Mouse (Mus musculus): Measurements from ENCODE around the gene Pde1b. TPM values are rescaled to one million over a fixed set of nuclear protein-coding genes. Genes with fewer than 3 reads are reported as not detected.
A peak's percentile ranks its signal among the peaks of the same experiment; 100 is the strongest.

Pde1b gene
- total and polyA plus RNA-seq, 3 experiments, result 0.99 to 2.8 (median 1.0) TPM

GRCm38 (mm10) chr15:103547983-103548382 lies 45.1 kb downstream of the Pde1b start:
- H3K27ac ChIP-seq, result no peak overlapping the region
- no peaks in the 10 kb centered on the region for H3K79me2 ChIP-seq (replicated peaks; ENCODE audit: control insufficient read depth, insufficient read depth, low read length)
- H3K4me3 ChIP-seq, result no peak overlapping the region
- no peak overlapping the region for H3K9ac ChIP-seq (ENCODE audit: low read depth, low read length)
- DNase-seq, result no peak
- intact Hi-C loops (cut with DNase I), result no loop called here
- no peaks in the 10 kb centered on the region for H3K4me1 ChIP-seq (ENCODE audit: control insufficient read depth, insufficient read depth, low read length)
- WGBS, result 77% methylated on average over 3 of the region's 3 CpGs
- TF ChIP-seq EP300 (IDR thresholded peaks at IDR 0.05; ENCODE audit: insufficient read depth, low read depth, low read length) (no peak), CTCF (IDR thresholded peaks at IDR 0.05) (peak; percentile 21; the same call in 1 of the 2 replicates), POLR2A (IDR thresholded peaks at IDR 0.05; ENCODE audit: insufficient read depth, low read depth, low read length) (no peak)
- no peaks in the 10 kb centered on the region for H3K36me3 ChIP-seq (ENCODE audit: control insufficient read depth, insufficient read depth, low read length)
- H3K27me3 ChIP-seq (ENCODE audit: control insufficient read depth, insufficient read depth, low read length), result no peaks in the 10 kb centered on the region

GRCm38 (mm10) chr15:103549475-103549874 lies 46.6 kb downstream of the Pde1b start:
- Histone ChIP-seq H3K4me1 (ENCODE audit: control insufficient read depth, insufficient read depth, low read length) (no peaks in the 10 kb centered on the region), H3K27me3 (ENCODE audit: control insufficient read depth, insufficient read depth, low read length) (no peaks in the 10 kb centered on the region), H3K79me2 (replicated peaks; ENCODE audit: control insufficient read depth, insufficient read depth, low read length) (no peaks in the 10 kb centered on the region), H3K9ac (ENCODE audit: low read depth, low read length) (no peak overlapping the region), H3K27ac (no peak overlapping the region), H3K36me3 (ENCODE audit: control insufficient read depth, insufficient read depth, low read length) (no peaks in the 10 kb centered on the region), H3K4me3 (no peak overlapping the region)
- DNase-seq, result no peak
- no peak for TF ChIP-seq CTCF (IDR thresholded peaks at IDR 0.05)
- no peak for TF ChIP-seq EP300 (IDR thresholded peaks at IDR 0.05; ENCODE audit: insufficient read depth, low read depth, low read length)
- no peak for TF ChIP-seq POLR2A (IDR thresholded peaks at IDR 0.05; ENCODE audit: insufficient read depth, low read depth, low read length)
- 78% methylated on average over 1 of the region's 1 CpGs for WGBS
- intact Hi-C loops (cut with DNase I), result no loop called here

GRCm38 (mm10) chr15:103551053-103551452 lies 48.2 kb downstream of the Pde1b start:
- H3K27ac ChIP-seq, result no peak overlapping the region
- 20% methylated on average over 1 of the region's 1 CpGs for WGBS
- no peaks in the 10 kb centered on the region for H3K79me2 ChIP-seq (replicated peaks; ENCODE audit: control insufficient read depth, insufficient read depth, low read length)
- no peak overlapping the region for H3K9ac ChIP-seq (ENCODE audit: low read depth, low read length)
- H3K4me1 ChIP-seq (ENCODE audit: control insufficient read depth, insufficient read depth, low read length), result no peaks in the 10 kb centered on the region
- no peak overlapping the region for H3K4me3 ChIP-seq
- H3K36me3 ChIP-seq (ENCODE audit: control insufficient read depth, insufficient read depth, low read length), result no peaks in the 10 kb centered on the region
- no peaks in the 10 kb centered on the region for H3K27me3 ChIP-seq (ENCODE audit: control insufficient read depth, insufficient read depth, low read length)
- no peak for TF ChIP-seq CTCF (IDR thresholded peaks at IDR 0.05)
- no peak for TF ChIP-seq POLR2A (IDR thresholded peaks at IDR 0.05; ENCODE audit: insufficient read depth, low read depth, low read length)
- no peak for TF ChIP-seq EP300 (IDR thresholded peaks at IDR 0.05; ENCODE audit: insufficient read depth, low read depth, low read length)
- no peak for DNase-seq
- intact Hi-C loops (cut with DNase I), result no loop called here

- intact Hi-C loops (cut with DNase I), result no loop called here
- Histone ChIP-seq H3K79me2 (replicated peaks; ENCODE audit: control insufficient read depth, insufficient read depth, low read length) (no peaks in the 10 kb centered on the region), H3K27ac (no peak overlapping the region), H3K4me3 (no peak overlapping the region), H3K36me3 (ENCODE audit: control insufficient read depth, insufficient read depth, low read length) (no peaks in the 10 kb centered on the region), H3K4me1 (ENCODE audit: control insufficient read depth, insufficient read depth, low read length) (no peaks in the 10 kb centered on the region), H3K9ac (ENCODE audit: low read depth, low read length) (no peak overlapping the region), H3K27me3 (ENCODE audit: control insufficient read depth, insufficient read depth, low read length) (no peaks in the 10 kb centered on the region)
- 52% methylated on average over 3 of the region's 3 CpGs for WGBS
- TF ChIP-seq CTCF (IDR thresholded peaks at IDR 0.05), result peak; percentile 77
- TF ChIP-seq EP300 (IDR thresholded peaks at IDR 0.05; ENCODE audit: insufficient read depth, low read depth, low read length), result no peak
- no peak for TF ChIP-seq POLR2A (IDR thresholded peaks at IDR 0.05; ENCODE audit: insufficient read depth, low read depth, low read length)
- DNase-seq, result no peak
Observed at GRCm38 (mm10) chr15:103552096-103552690, 49.4 kb downstream of the Pde1b start.

- Histone ChIP-seq H3K4me1 (ENCODE audit: control insufficient read depth, insufficient read depth, low read length) (no peaks in the 10 kb centered on the region), H3K9ac (ENCODE audit: low read depth, low read length) (no peak within 1 kb of the TSS), H3K4me3 (no peak within 1 kb of the TSS), H3K36me3 (ENCODE audit: control insufficient read depth, insufficient read depth, low read length) (no peaks in the 10 kb centered on the region), H3K27me3 (ENCODE audit: control insufficient read depth, insufficient read depth, low read length) (no peaks in the 10 kb centered on the region), H3K27ac (no peak within 1 kb of the TSS), H3K79me2 (replicated peaks; ENCODE audit: control insufficient read depth, insufficient read depth, low read length) (no peaks in the 10 kb centered on the region)
- intact Hi-C loops (cut with DNase I), result no loop called here
- TF ChIP-seq POLR2A (IDR thresholded peaks at IDR 0.05; ENCODE audit: insufficient read depth, low read depth, low read length) (no peak), EP300 (IDR thresholded peaks at IDR 0.05; ENCODE audit: insufficient read depth, low read depth, low read length) (no peak), CTCF (IDR thresholded peaks at IDR 0.05) (no peak)
- DNase-seq, result no peak
Observed at GRCm38 (mm10) chr15:103564981-103565380, 62.1 kb downstream of the Pde1b start, which contains the start of gene Glycam1. Glycam1 (minus strand) TSS chr15:103565081.

Other genes starting within 250 kb of the Pde1b start
- 1 to 10 TPM in 1 of 2 experiments, under 1 TPM in 1; 0.86 to 2.0 TPM for gene Nfe2, start 244.6 kb upstream of the Pde1b start, total RNA-seq (2021)
- gene Nfe2, start 244.6 kb upstream of the Pde1b start, polyA plus RNA-seq (2012; rRNA removed), result 1.6 and 1.9 TPM in 2 replicates
- gene Copz1, start 230.3 kb upstream of the Pde1b start, total RNA-seq (2021), result 10 to 100 TPM; 50.2 to 55.2 TPM
- gene Copz1, start 230.3 kb upstream of the Pde1b start, polyA plus RNA-seq (2012; rRNA removed), result 58.7 and 96.8 TPM in 2 replicates
- not detected for gene Gpr84, start 192.4 kb upstream of the Pde1b start, total RNA-seq (2021)
- gene Gpr84, start 192.4 kb upstream of the Pde1b start, polyA plus RNA-seq (2012; rRNA removed), result 0.06 TPM in 1 of 2 replicates, not detected in the other
- gene Zfp385a, start 162.9 kb upstream of the Pde1b start, total RNA-seq (2021), result 10 to 100 TPM; 10.1 to 10.4 TPM
- 7.3 and 12.0 TPM in 2 replicates for gene Zfp385a, start 162.9 kb upstream of the Pde1b start, polyA plus RNA-seq (2012; rRNA removed)
- gene Itga5, start 136.3 kb upstream of the Pde1b start, total RNA-seq (2021), result 10 to 100 TPM; 36.4 to 36.7 TPM
- 38.6 and 44.6 TPM in 2 replicates for gene Itga5, start 136.3 kb upstream of the Pde1b start, polyA plus RNA-seq (2012; rRNA removed)
- not detected for gene Gtsf1, start 72.6 kb upstream of the Pde1b start, total RNA-seq (2021)
- gene Gtsf1, start 72.6 kb upstream of the Pde1b start, polyA plus RNA-seq (2012; rRNA removed), result 0.51 and 0.64 TPM in 2 replicates
- gene Gtsf2, start 54.6 kb upstream of the Pde1b start, total RNA-seq (2021), result not detected
- not detected in 2 replicates for gene Gtsf2, start 54.6 kb upstream of the Pde1b start, polyA plus RNA-seq (2012; rRNA removed)
- 1 to 10 TPM; 3.6 to 4.2 TPM for gene Nckap1l, start 49.2 kb upstream of the Pde1b start, total RNA-seq (2021)
- gene Nckap1l, start 49.2 kb upstream of the Pde1b start, polyA plus RNA-seq (2012; rRNA removed), result 4.0 and 4.3 TPM in 2 replicates
- gene Ppp1r1a, start 35.0 kb downstream of the Pde1b start, total RNA-seq (2021), result 10 to 100 TPM in 1 of 2 experiments, 1 to 10 TPM in 1; 9.0 to 11.6 TPM
- gene Ppp1r1a, start 35.0 kb downstream of the Pde1b start, polyA plus RNA-seq (2012; rRNA removed), result 3.2 and 5.7 TPM in 2 replicates
- not detected for gene Glycam1, start 62.0 kb downstream of the Pde1b start, total RNA-seq (2021)
- gene Glycam1, start 62.0 kb downstream of the Pde1b start, polyA plus RNA-seq (2012; rRNA removed), result not detected in 2 replicates